In the genomic region with DNA sequence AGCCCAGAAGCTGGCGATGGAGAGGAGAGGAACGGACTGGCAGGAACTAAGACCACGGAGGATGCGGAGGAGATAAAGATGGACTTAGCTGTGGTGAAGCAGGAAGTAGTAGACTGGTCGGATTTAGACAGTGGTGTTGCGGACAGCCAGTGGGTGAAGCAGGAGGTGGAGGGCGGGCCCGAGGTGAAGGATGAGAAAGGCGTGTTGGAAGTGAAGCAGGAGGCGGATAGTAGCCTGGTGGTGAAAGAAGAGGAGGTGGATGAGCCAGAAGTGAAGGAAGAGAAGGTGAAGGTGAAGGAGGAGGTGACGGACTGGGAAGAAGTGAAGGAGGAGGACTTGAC, we compare ENCODE assay signal across 8 mouse cellular contexts. TPM values are rescaled to one million over a fixed set of nuclear protein-coding genes. Genes with fewer than 3 reads are reported as not detected.
DNase-seq lines count a peak whose midpoint lies in the region; ATAC-seq and TF ChIP-seq lines count a peak whose summit lies in the region.

No protein-coding gene starts in this region.

- TF ChIP-seq POLR2A in cortical plate, adult 2 months (IDR thresholded peaks at IDR 0.05; ENCODE audit: extremely low read depth, insufficient read depth, low read length), result no peak

- TF ChIP-seq CTCF in heart, postnatal 0 days (IDR thresholded peaks at IDR 0.05; ENCODE audit: low read depth), result no peak
- TF ChIP-seq CTCF in cortical plate, adult 2 months (IDR thresholded peaks at IDR 0.05; ENCODE audit: extremely low read depth, insufficient read depth, low read length), result no peak
- TF ChIP-seq CTCF in midbrain, postnatal 0 days (IDR thresholded peaks at IDR 0.05), result no peak

- WGBS in heart, postnatal 0 days, result under 1% methylated on average over 11 of the region's 11 CpGs
- WGBS in intestine, embryonic 15.5 days, result under 1% methylated on average over 11 of the region's 11 CpGs
- WGBS in midbrain, postnatal 0 days, result under 1% methylated on average over 11 of the region's 11 CpGs

- no peaks in the 10 kb centered on the region for H3K9me3 ChIP-seq in heart, postnatal 0 days (replicated peaks; ENCODE audit: control insufficient read depth, low read length)
- no peaks in the 10 kb centered on the region for H3K9me3 ChIP-seq in intestine, embryonic 15.5 days
- H3K9me3 ChIP-seq in midbrain, postnatal 0 days (ENCODE audit: low read length), result no peaks in the 10 kb centered on the region

- H3K4me1 ChIP-seq in heart, postnatal 0 days (ENCODE audit: control insufficient read depth, insufficient read depth), result peaks cover 6% of the 10 kb centered on the region; the same call in 1 of the 2 replicates
- peaks cover 2% of the 10 kb centered on the region; the same call in 1 of the 2 replicates for H3K4me1 ChIP-seq in cortical plate, adult 2 months (ENCODE audit: control insufficient read depth, insufficient read depth, low read length)
- peaks cover 10% of the 10 kb centered on the region for H3K4me1 ChIP-seq in intestine, embryonic 15.5 days (replicated peaks)
- peaks cover 8% of the 10 kb centered on the region; the same call in 1 of the 2 replicates for H3K4me1 ChIP-seq in midbrain, postnatal 0 days (ENCODE audit: insufficient read depth, low read length)

- TF ChIP-seq EP300 in heart, postnatal 0 days (IDR thresholded peaks at IDR 0.05; ENCODE audit: low read depth), result no peak

- peak; percentile 44 for ATAC-seq in heart, postnatal 0 days (ENCODE audit: insufficient read depth, low read depth)
- peak; percentile 77 for ATAC-seq in intestine, embryonic 15.5 days
- ATAC-seq in midbrain, postnatal 0 days (ENCODE audit: low FRiP score), result no peak; the same call in 1 of the 2 replicates

- peaks cover 17% of the 10 kb centered on the region for H3K36me3 ChIP-seq in heart, postnatal 0 days (replicated peaks; ENCODE audit: control insufficient read depth, insufficient read depth, low read length)
- H3K36me3 ChIP-seq in intestine, embryonic 15.5 days, result peaks cover 21% of the 10 kb centered on the region
- peaks cover 18% of the 10 kb centered on the region for H3K36me3 ChIP-seq in midbrain, postnatal 0 days (ENCODE audit: insufficient read depth, low read length)

- H3K27ac ChIP-seq in heart, postnatal 0 days (ENCODE audit: low read depth), result peak overlapping the region; percentile 9; the same call in 1 of the 2 replicates
- H3K27ac ChIP-seq in cortical plate, adult 2 months (ENCODE audit: insufficient read depth, low read length), result no peak overlapping the region
- H3K27ac ChIP-seq in intestine, embryonic 15.5 days, result peak overlapping the region; percentile 71
- peak overlapping the region; percentile 77 for H3K27ac ChIP-seq in midbrain, postnatal 0 days (ENCODE audit: low read depth, low read length)

- H3K4me3 ChIP-seq in heart, postnatal 0 days (ENCODE audit: low read depth, low read length), result peak overlapping the region; percentile 69
- peak overlapping the region; percentile 57 for H3K4me3 ChIP-seq in cortical plate, adult 2 months (ENCODE audit: insufficient read depth, low read length)
- H3K4me3 ChIP-seq in intestine, embryonic 15.5 days (replicated peaks), result peak overlapping the region; percentile 85
- H3K4me3 ChIP-seq in midbrain, postnatal 0 days (ENCODE audit: low read depth, low read length), result peak overlapping the region; percentile 69

- DNase-seq in heart, postnatal 0 days (ENCODE audit: low spot score), result no peak
- no peak for DNase-seq in heart, adult 18-20 months
- DNase-seq in midbrain, postnatal 0 days (ENCODE audit: low spot score), result no peak
- no peak for DNase-seq in ovary, adult 18-20 months (ENCODE audit: low spot score)
- DNase-seq in right cerebral cortex, adult 18-20 months, result no peak
- no peak for DNase-seq in B cell, adult 2 months

- peak overlapping the region; percentile 70 for H3K4me2 ChIP-seq in heart, postnatal 0 days (ENCODE audit: low read depth, low read length)
- peak overlapping the region; percentile 73 for H3K4me2 ChIP-seq in intestine, embryonic 15.5 days (replicated peaks)
- peak overlapping the region; percentile 80 for H3K4me2 ChIP-seq in midbrain, postnatal 0 days (ENCODE audit: low read depth, low read length, poor library complexity, severe bottlenecking)

- no peaks in the 10 kb centered on the region for H3K27me3 ChIP-seq in heart, postnatal 0 days (ENCODE audit: control insufficient read depth, insufficient read depth, low read length)
- H3K27me3 ChIP-seq in intestine, embryonic 15.5 days (replicated peaks), result no peaks in the 10 kb centered on the region
- no peaks in the 10 kb centered on the region for H3K27me3 ChIP-seq in midbrain, postnatal 0 days (ENCODE audit: insufficient read depth, low read length)

- H3K9ac ChIP-seq in heart, postnatal 0 days (replicated peaks; ENCODE audit: low read depth, low read length), result peak overlapping the region; percentile 49
- peak overlapping the region; percentile 69 for H3K9ac ChIP-seq in intestine, embryonic 15.5 days
- peak overlapping the region; percentile 82 for H3K9ac ChIP-seq in midbrain, postnatal 0 days (replicated peaks; ENCODE audit: low read length, poor library complexity, severe bottlenecking)

RNA-seq across cellular contexts. Expression of a gene that starts 0.4 kb away (rescaled TPM):
- 0.15 and 8.4 TPM in 2 replicates for total RNA-seq in heart, postnatal 0 days (2014; rRNA removed; ENCODE audit: low replicate concordance)
- polyA plus RNA-seq in heart, postnatal 0 days (2015; fragmentation: Nextera tagmentation; extraction: Ambion mirVana), result 15.7 and 17.5 TPM in 2 replicates
- total RNA-seq in heart, adult 18-20 months (2021), result 10 to 100 TPM; 12.8 to 16.0 TPM
- 11.7 and 13.8 TPM in 2 replicates for polyA plus RNA-seq in cortical plate, adult 2 months (2012; rRNA removed)
- 32.1 and 33.7 TPM in 2 replicates for polyA plus RNA-seq in intestine, embryonic 15.5 days (2015; fragmentation: Nextera tagmentation; extraction: Ambion mirVana)
- total RNA-seq in midbrain, postnatal 0 days (2014; rRNA removed), result 8.1 and 12.0 TPM in 2 replicates
- 34.6 and 36.6 TPM in 2 replicates for polyA plus RNA-seq in midbrain, postnatal 0 days (2015; fragmentation: Nextera tagmentation; extraction: Ambion mirVana)
